Mouse (Mus musculus) adrenal gland (tissue): ENCODE measurements at regions not wholly inside any gene's neighbourhood (a gene's known extent, or its start where the extent isn't known, plus 50 kb on each side); places are given as distances from the start of the nearest gene placed in this dataset.
"Not testable (repeated sequence)": the region's sequence is repeated elsewhere in the genome, so short reads cannot be mapped to it uniquely, and the experiment has no call there.

ENCODE experiments used
- intact Hi-C: fragments of 180-260 bp; cut with DNase I; formaldehyde crosslinking; loops from one replicate; pipeline ENCODE4 v1.15.1; 2025

DNA sequence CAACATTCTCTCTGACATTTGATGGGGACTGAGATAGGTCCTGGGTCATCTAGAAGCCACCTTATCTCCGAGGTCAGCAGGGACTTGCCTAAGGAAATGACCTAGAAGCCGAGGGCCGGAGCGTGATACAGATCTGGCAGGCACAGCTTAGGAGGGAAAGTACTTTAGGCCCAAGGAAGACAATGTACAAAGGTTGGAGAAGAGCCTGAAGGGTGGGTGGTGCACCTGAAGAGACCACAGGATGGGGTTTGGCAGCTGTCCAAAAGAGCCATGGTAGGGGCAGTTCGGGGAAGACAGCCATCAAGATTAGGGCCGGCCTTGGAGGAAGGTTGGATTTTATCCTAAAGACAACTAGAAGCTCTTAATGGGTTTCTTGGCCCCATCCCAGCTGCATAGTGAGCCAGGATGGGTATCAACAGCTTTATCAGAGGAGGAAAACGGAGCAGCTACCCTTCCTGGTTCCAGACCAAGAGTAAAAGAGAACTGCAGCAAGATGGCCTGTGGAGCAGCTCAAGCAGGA lies 120.8 kb upstream of the Klf3 start:
- intact Hi-C loops, result loop anchor here (10.0 kb wide), 1 partner anchor 122 kb away; the partner anchor contains the start of gene Klf3

GRCm38 (mm10) chr5:64683419-64683818 lies 119.8 kb upstream of the Klf3 start:
- intact Hi-C loops, result loop anchor here (10.0 kb wide), 1 partner anchor 121 kb away; the partner anchor contains the start of gene Klf3

- intact Hi-C loops, result loop anchor here (10.0 kb wide), 1 partner anchor 121 kb away; the partner anchor contains the start of gene Klf3
Observed at GRCm38 (mm10) chr5:64684275-64684674, 118.9 kb upstream of the Klf3 start.

DNA sequence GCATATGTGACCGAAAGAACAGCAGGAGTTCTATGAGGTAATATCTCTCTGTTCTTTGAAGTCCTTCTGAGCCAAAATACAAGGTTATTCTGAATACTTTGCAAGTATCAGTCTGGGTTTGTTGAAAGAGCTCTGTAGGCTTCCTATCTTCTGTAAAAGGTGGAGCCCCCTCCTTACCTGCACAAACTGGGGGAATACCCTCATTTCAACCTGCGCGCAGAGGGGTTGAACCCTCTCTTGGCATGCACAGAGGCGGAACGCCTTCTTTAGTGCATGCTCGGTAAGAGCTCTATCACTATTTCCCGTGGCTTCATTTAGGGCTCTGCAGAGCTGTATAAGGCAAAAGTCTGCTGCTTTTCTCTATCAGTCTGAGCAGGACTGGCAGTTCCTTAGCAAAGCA lies 113.0 kb upstream of the Klf3 start:
- intact Hi-C loops, result no loop called here

DNA sequence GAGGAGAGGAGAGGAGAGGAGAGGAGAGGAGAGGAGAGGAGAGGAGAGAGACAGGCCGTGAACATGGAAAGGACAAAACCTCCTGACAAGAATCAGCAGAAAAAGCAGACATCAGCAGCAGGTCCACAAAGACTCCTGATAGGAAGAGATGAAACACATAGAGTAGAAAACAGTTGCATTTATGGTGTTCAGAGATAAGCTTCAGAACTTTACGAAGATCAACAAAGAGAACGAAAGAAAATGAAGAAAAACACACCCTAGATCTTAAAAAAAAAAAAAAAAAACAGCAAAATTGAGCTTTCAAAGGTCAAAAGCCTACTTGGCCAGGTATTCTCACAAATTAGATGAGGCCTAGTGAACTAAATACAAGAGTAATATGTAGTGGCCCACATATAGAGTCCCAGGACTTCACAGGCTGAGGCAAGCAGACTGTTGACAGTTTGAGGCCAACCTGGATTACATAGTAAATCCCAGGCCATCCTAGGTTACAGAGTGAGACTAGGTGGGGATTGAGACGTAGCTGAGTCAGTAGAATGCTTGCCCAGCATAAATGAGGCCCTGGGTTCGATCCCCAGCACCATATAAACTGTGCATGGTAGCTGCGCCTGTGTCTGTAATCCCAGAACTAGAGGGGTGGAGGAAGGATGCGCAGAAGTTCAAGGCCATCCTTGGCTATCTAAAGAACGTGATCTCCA lies 111.6 kb upstream of the Klf3 start:
- intact Hi-C loops, result no loop called here

DNA sequence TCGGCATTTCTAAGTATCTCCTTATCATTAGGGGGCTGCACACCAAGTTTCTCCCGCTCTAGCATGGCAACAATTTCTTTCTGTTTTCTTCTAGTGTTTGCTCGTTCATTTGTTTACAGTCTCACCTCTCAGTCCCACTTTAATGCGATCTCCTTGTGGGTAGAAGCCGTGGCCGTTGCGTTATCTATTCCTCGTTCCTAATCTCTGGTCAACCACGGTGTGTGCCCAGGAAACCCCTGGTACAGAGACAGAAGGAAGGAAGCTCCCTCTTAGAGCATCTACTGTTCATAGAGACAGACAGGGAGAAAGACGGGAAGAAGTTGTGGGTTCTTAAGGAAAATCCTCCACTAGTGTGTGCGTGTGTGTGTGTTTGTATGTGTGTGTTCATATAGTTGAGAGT lies 110.9 kb upstream of the Klf3 start:
- intact Hi-C loops, result no loop called here

DNA sequence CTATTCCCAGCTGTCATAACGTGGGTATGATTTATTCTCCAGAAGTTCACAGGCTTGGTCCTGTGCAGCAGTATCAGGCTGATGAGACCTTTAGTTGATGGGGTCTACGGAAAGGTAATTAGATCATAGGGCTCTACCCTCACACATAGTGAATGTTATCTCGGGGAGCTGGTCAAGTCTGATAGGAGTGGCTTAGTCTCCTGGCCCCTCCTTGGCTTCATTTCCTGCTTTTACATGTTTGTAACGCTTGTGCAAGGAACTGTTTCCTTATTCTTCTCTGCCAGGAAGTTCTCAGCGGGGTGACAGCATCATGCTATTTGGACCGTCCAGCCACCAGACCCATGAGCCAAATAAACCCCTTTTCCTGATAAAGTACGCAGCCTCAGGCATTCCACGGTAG lies 109.6 kb upstream of the Klf3 start:
- intact Hi-C loops, result no loop called here

DNA sequence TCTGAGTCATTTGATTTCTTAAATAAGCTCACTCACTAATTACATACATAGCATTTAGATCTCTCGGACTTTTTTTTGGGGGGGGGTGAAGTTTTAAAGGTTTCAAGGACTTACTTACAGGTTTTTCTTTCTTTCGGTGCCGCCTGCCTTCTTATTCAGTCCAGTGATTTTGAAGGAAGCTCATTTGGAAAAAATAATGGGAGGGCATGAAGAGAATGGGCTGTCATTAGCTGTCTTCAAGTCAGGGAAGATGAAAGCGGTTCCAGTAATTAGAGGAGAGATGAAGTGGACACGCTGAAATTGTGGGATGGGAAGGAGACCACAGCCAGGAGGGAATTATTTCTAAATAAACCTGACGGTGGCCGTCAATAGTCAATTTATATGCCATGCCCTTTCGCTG lies 108.6 kb upstream of the Klf3 start:
- intact Hi-C loops, result no loop called here

- intact Hi-C loops, result no loop called here
Observed at GRCm38 (mm10) chr5:64696099-64696498, 107.1 kb upstream of the Klf3 start.

GRCm38 (mm10) chr5:64697466-64697865 lies 105.7 kb upstream of the Klf3 start:
- intact Hi-C loops, result no loop called here

DNA sequence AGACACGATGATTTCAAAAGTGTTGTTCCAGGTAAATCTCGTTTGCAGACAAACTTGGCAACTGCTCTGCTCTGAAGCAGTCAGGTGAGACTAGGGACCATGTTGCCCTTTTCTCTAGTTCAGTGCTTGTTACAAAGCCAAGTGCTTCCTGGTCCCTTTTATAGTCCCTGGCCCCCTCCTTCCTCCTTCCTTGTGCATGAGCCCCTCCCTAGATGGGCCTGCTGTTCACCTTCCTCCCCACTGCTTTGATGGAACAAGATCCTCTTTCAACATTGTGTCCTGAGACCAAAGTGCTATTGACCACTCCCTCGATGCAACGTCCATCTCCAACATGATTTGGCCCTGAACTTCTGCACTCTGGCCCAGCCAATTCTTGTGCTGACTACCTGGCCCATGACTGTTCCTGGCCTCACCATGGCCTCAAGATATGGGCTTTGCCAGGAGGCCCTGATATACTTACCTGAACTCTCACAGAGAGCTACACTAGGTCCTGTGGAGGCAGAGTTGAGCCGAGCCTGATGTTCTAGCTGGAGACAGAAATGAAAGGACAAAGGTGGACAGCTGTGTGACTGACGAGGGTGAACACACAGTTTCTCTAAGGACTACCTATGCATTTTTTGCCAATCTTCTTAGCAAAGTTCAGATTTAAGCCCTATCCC lies 104.6 kb upstream of the Klf3 start:
- intact Hi-C loops, result no loop called here

- intact Hi-C loops, result no loop called here
Observed at GRCm38 (mm10) chr5:64700030-64700429, 103.2 kb upstream of the Klf3 start.

GRCm38 (mm10) chr5:64701219-64701779 lies 101.9 kb upstream of the Klf3 start:
- intact Hi-C loops, result no loop called here

GRCm38 (mm10) chr5:64701780-64702231 lies 101.4 kb upstream of the Klf3 start:
- intact Hi-C loops, result no loop called here

- intact Hi-C loops, result not testable (repeated sequence)
Observed at GRCm38 (mm10) chr5:64702404-64702803, 100.8 kb upstream of the Klf3 start.

- intact Hi-C loops, result no loop called here
Observed at GRCm38 (mm10) chr5:64703091-64703872, 99.9 kb upstream of the Klf3 start.

DNA sequence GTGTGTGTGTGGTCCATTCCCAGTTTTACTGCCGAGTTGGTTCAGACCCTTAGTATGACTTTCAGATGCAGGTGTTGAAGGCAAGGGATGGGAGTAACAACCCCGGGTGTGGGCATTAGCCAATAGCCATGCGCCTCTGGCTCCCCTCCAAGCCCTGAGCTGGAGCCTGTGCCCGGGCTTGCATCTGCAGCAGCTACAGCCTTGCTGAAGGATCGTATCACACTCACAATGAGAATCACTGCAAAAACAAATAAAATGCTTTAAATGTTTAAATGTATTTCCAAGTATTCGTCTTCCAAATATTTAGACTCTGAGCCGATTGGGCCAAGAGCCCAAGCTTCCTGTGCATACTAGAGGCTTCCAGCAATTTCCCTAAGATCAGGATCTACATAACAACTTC lies 99.0 kb upstream of the Klf3 start:
- intact Hi-C loops, result no loop called here

DNA sequence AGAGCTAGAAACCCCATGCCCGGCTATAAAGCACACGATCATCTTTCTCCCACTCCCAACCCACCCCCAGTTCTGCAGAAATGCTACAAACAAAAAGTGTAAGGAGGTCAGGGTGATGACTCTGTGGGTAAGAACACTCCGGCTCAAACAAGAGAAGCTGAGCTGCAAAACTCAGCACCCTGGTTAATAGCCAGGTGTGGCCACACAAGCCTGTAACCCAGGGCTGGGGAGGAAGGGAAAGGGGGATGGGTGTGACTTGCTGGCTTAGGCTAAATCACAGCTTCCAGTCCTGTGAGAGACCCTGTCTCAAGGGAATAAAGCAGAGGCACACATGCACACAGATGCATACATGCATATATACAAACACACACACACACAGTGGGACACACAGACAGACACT lies 96.6 kb upstream of the Klf3 start:
- intact Hi-C loops, result no loop called here

DNA sequence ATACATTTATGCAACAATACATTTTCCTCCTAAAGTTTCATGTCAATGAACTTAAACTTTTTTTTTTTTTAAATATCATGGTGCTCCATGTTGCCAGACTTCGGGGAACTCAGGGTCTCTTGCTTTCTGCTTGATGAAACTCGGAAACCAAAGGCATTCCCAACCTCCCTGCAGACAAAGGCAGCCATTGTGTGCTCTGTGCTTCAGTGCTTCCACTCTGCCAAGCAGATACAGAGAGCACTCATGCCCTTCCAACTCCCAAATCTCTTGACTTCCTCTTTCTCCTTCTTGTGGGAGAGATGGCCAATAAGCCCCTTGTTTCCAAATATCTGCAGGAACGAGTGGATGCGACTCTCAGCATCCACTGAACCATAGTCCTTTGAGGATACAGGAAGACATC lies 94.0 kb upstream of the Klf3 start:
- intact Hi-C loops, result no loop called here

- intact Hi-C loops, result no loop called here
Observed at GRCm38 (mm10) chr5:64710236-64710635, 93.0 kb upstream of the Klf3 start.

- intact Hi-C loops, result no loop called here
Observed at GRCm38 (mm10) chr5:64710968-64711367, 92.2 kb upstream of the Klf3 start.
